Mouse (Mus musculus) intestine, embryonic 14.5 days (tissue): ENCODE results near the gene Lrrc8a. TPM values are rescaled to one million over a fixed set of nuclear protein-coding genes. Genes with fewer than 3 reads are reported as not detected.

Experiments
- ATAC-seq: fragments of 200-750 bp; cut with Nextera tagmentation; replicated peaks from 2 replicates; pipeline ENCODE4 v1.8.0; 2017; ENCODE audit warnings: low read depth, moderate number of reproducible peaks, moderate TSS enrichment, moderate library complexity; ENCODE audit not compliant: low FRiP score, low TSS enrichment
- DNase-seq: peaks from one replicate; pipeline ENCODE4 v3.0.0-alpha.2; 2018; ENCODE audit warnings: low spot score
- H3K27ac ChIP-seq: fragments of 300-500 bp; sonication (generic); 2 replicates; pipeline ENCODE4 v1.5.1; 2014; ENCODE audit warnings: low read depth, mild to moderate bottlenecking, control low read depth
- H3K27me3 ChIP-seq: fragments of 300-500 bp; sonication (generic); replicated peaks from 2 replicates; pipeline ENCODE4 v1.6.1; 2014; ENCODE audit warnings: low read length, control low read depth; ENCODE audit not compliant: control insufficient read depth, insufficient read depth
- H3K36me3 ChIP-seq: fragments of 300-500 bp; sonication (generic); 2 replicates; pipeline ENCODE4 v1.6.1; 2014; ENCODE audit warnings: low read length, control low read depth; ENCODE audit not compliant: control insufficient read depth, insufficient read depth
- H3K4me1 ChIP-seq: fragments of 300-500 bp; sonication (generic); replicated peaks from 2 replicates; pipeline ENCODE4 v1.6.1; 2014; ENCODE audit warnings: low read length, control low read depth, mixed read lengths; ENCODE audit not compliant: control insufficient read depth, insufficient read depth
- H3K4me2 ChIP-seq: fragments of 300-500 bp; sonication (generic); 2 replicates; pipeline ENCODE4 v1.6.1; 2014; ENCODE audit warnings: low read length
- H3K4me3 ChIP-seq: fragments of 300-500 bp; sonication (generic); 2 replicates; pipeline ENCODE4 v1.5.1; 2014; ENCODE audit warnings: low read depth, low read length, control low read depth, mixed read lengths
- H3K9ac ChIP-seq: fragments of 300-500 bp; sonication (generic); 2 replicates; pipeline ENCODE4 v1.6.1; 2014; ENCODE audit warnings: mild to moderate bottlenecking, low read length
- H3K9me3 ChIP-seq: fragments of 300-500 bp; sonication (generic); 2 replicates; pipeline ENCODE4 v1.6.1; 2016; ENCODE audit warnings: low read length, control low read depth; ENCODE audit not compliant: control insufficient read depth
- WGBS: fragments of 180-500 bp; shearing (Covaris S2); extraction: QIAGEN DNeasy Blood & Tissue Kit; methylation state at CpG from one replicate; pipeline ENCODE4 v1.1.7; 2014; 5-methylcytosine and 5-hydroxymethylcytosine counted together
- polyA plus RNA-seq: library from polyadenylated mRNA; unstranded; fragments of >200 nt; fragmentation: Nextera tagmentation; extraction: Ambion mirVana; gene quantifications from 2 replicates; pipeline ENCODE4 v1.2.1, GENCODE M21; 2014

Gene Lrrc8a
- polyA plus RNA-seq, 1 experiment from 2014 or later = 43.7 TPM

- Histone ChIP-seq H3K4me2 (no peak overlapping the region), H3K4me3 (no peak overlapping the region), H3K27ac (no peak overlapping the region), H3K9me3 (no peaks in the 10 kb centered on the region), H3K36me3 (peaks cover 54% of the 10 kb centered on the region), H3K9ac (no peak overlapping the region), H3K27me3 (no peaks in the 10 kb centered on the region), H3K4me1 (peaks cover 10% of the 10 kb centered on the region; the same call in 1 of the 2 replicates)
- DNase-seq = no peak
- no peak for ATAC-seq
- 77% methylated on average over 5 of the region's 5 CpGs for WGBS
These were observed 16.3 kb downstream of the Lrrc8a start for GRCm38 (mm10) chr2:30253809-30254208.

- no peak overlapping the region for H3K27ac ChIP-seq
- peaks cover 10% of the 10 kb centered on the region; the same call in 1 of the 2 replicates for H3K4me1 ChIP-seq
- peaks cover 66% of the 10 kb centered on the region for H3K36me3 ChIP-seq
- no peak overlapping the region for H3K4me2 ChIP-seq
- DNase-seq (no peak), ATAC-seq (no peak)
- H3K9ac ChIP-seq = no peak overlapping the region
- H3K4me3 ChIP-seq = no peak overlapping the region
- H3K9me3 ChIP-seq = no peaks in the 10 kb centered on the region
- no peaks in the 10 kb centered on the region for H3K27me3 ChIP-seq
- 96% methylated on average over 42 of the region's 42 CpGs for WGBS
These were observed 18.3 kb downstream of the Lrrc8a start for GRCm38 (mm10) chr2:30255631-30256395.

DNA sequence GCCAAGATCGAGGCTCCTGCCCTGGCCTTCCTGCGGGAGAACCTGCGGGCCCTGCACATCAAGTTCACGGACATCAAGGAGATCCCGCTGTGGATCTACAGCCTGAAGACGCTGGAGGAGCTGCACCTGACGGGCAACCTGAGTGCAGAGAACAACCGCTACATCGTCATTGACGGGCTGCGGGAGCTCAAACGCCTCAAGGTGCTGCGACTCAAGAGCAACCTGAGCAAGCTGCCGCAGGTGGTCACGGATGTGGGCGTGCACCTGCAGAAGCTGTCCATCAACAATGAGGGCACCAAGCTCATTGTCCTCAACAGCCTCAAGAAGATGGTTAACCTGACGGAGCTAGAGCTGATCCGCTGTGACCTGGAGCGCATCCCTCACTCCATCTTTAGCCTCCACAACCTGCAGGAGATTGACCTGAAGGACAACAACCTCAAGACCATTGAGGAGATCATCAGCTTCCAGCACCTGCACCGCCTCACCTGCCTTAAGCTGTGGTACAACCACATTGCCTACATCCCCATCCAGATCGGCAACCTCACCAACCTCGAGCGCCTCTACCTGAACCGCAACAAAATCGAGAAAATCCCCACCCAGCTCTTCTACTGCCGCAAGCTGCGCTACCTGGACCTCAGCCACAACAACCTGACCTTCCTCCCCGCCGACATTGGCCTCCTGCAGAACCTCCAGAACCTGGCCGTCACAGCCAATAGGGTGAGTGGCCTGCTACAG is 19.3 kb downstream of the Lrrc8a start:
- H3K36me3 ChIP-seq = peaks cover 75% of the 10 kb centered on the region
- 94% methylated on average over 30 of the region's 30 CpGs for WGBS
- ATAC-seq = no peak

DNA sequence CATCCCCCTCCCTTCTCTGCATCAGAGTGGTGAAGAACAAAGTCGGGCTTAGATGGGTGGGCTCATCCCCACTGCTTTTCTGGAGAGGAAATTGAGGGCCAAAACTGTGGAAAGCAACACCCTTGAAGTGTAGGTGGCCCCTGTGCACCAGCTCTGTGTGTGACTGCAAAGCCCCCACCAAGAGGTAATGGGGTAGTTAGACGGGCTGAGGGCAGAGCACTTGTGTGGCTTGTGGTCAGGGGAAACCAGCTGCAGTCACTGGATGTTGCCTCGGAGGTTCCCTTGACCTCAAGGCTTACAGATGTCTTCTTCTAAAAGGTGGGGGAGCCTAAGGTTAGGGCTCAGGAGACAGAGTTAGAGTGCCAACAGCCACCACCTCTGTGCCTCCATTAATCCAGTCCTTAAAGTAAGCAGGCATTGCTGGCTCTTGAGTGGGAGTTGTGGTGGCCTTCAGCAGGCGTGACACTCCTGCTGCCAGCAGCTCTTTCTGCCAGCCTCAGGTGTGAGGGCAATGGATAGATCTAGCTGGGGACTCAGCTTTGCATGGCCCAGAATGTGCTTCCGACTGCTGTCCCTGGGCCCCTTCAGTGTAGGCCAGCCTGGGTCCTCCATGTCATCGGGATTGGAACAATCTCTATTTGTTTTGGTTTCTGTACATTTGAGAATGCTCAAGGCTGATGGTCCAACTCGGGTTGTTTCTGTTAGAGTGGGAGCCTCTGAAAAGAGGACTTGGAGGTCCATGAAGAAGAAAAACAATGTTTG is 20.4 kb downstream of the Lrrc8a start:
- Histone ChIP-seq H3K9me3 (no peaks in the 10 kb centered on the region), H3K4me3 (no peak overlapping the region), H3K27ac (no peak overlapping the region), H3K27me3 (no peaks in the 10 kb centered on the region), H3K4me1 (no peaks in the 10 kb centered on the region), H3K9ac (no peak overlapping the region), H3K4me2 (no peak overlapping the region), H3K36me3 (peaks cover 84% of the 10 kb centered on the region)
- DNase-seq (no peak), ATAC-seq (no peak)
- WGBS = 84% methylated on average over 7 of the region's 7 CpGs

More for the DNA sequence above, 19.3 kb downstream of the Lrrc8a start:
- H3K4me1 ChIP-seq = peaks cover 6% of the 10 kb centered on the region; the same call in 1 of the 2 replicates
- no peak overlapping the region for H3K27ac ChIP-seq
- no peak overlapping the region for H3K4me2 ChIP-seq
- no peak overlapping the region for H3K9ac ChIP-seq
- DNase-seq = no peak
- no peak overlapping the region for H3K4me3 ChIP-seq
- no peaks in the 10 kb centered on the region for H3K27me3 ChIP-seq
- no peaks in the 10 kb centered on the region for H3K9me3 ChIP-seq

- H3K4me2 ChIP-seq = no peak overlapping the region
- H3K36me3 ChIP-seq = peaks cover 92% of the 10 kb centered on the region
- H3K27me3 ChIP-seq = no peaks in the 10 kb centered on the region
- ATAC-seq (no peak), DNase-seq (no peak)
- no peaks in the 10 kb centered on the region for H3K4me1 ChIP-seq
- H3K4me3 ChIP-seq = no peak overlapping the region
- WGBS = 62% methylated on average over 4 of the region's 4 CpGs
- no peaks in the 10 kb centered on the region for H3K9me3 ChIP-seq
- H3K9ac ChIP-seq = no peak overlapping the region
- H3K27ac ChIP-seq = no peak overlapping the region
These were observed 21.1 kb downstream of the Lrrc8a start for GRCm38 (mm10) chr2:30258600-30258999.

- no peak overlapping the region for H3K4me3 ChIP-seq
- DNase-seq = no peak
- no peaks in the 10 kb centered on the region for H3K27me3 ChIP-seq
- no peak for ATAC-seq
- H3K9me3 ChIP-seq = no peaks in the 10 kb centered on the region
- H3K36me3 ChIP-seq = peaks cover 98% of the 10 kb centered on the region
- H3K9ac ChIP-seq = no peak overlapping the region
- no peaks in the 10 kb centered on the region for H3K4me1 ChIP-seq
- H3K4me2 ChIP-seq = no peak overlapping the region
- WGBS = 87% methylated on average over 15 of the region's 15 CpGs
- no peak overlapping the region for H3K27ac ChIP-seq
These were observed 21.9 kb downstream of the Lrrc8a start for GRCm38 (mm10) chr2:30259131-30260064.

GRCm38 (mm10) chr2:30261064-30261736 is 23.7 kb downstream of the Lrrc8a start:
- DNase-seq (no peak), ATAC-seq (no peak)
- H3K4me1 ChIP-seq = peaks cover 17% of the 10 kb centered on the region
- WGBS = 88% methylated on average over 4 of the region's 4 CpGs
- no peaks in the 10 kb centered on the region for H3K9me3 ChIP-seq
- no peak overlapping the region for H3K4me3 ChIP-seq
- H3K9ac ChIP-seq = no peak overlapping the region
- no peaks in the 10 kb centered on the region for H3K27me3 ChIP-seq
- H3K27ac ChIP-seq = no peak overlapping the region
- peaks cover 83% of the 10 kb centered on the region for H3K36me3 ChIP-seq
- H3K4me2 ChIP-seq = no peak overlapping the region
